Mouse (Mus musculus) spleen, adult 18-20 months (tissue): Measurements from ENCODE around the gene Wnt9b.
"Not testable (repeated sequence)": the region's sequence is repeated elsewhere in the genome, so short reads cannot be mapped to it uniquely, and the experiment has no call there.

ENCODE experiments used
- DNase-seq, 2 experiments: peaks; one replicate each; pipeline ENCODE4 v3.0.0; 2022; ENCODE audit warnings: mixed read lengths in 2 of 2

Gene Wnt9b

DNA sequence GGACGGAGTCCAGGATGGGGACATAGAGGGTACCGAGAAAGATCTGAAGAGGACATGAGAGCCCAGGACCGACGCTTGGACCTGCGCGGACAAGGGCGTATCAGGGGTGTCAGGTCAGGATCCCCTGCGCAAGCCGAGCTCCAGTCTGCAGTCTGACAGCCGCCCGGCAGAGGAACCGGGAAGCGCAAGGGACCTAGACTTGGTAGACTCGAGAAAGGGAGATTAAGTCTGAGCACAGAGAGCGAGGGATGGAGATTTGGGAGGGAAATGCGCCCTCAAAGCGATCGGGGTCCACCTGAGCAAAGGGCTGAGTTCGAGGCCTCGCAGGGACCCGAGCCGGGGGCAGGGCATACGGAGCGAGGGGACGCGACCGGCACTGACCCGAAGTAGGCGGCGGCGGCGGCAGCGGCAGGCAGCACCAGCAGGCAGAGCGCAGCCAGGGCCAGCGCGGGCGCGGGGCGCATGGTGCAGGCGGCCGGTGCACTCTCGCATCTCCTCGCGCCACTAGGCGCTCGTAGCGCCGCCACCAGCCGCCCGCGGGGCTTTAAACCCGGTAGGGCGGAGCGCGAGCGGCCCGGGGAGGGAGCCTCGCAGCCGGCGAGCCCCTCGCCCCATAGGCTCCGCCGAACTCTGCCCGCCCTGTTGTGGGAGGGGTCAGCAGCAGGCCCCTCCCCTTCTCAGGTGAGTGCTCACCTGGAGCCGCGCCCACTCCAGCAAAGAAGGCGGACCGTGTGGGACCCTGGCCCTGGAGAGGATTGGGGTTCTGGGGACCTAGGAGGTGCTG lies at the start of gene Wnt9b:
TSS of gene Wnt9b (minus strand) at position 516 of the 784 bp plus-strand sequence.
- no peak for DNase-seq

DNA sequence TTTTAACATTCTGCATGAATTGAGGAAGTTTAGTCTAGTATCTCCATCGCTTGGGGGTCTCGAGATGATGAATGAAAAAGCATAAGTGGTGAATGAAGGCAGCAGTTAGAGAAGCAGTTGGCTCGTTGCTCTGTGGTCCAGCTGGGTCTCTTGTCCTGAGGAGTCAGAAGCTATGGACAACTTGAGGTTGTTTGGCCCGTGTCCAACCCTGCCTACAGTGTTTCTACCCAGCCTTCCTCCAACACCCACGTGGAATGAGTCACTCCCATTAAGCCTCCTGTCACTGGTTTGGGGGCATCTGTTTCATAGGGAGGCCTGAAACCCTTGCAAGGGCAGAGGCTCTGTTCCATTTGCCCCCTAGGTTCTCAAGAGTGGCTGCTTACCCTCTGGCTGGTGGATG lies 40.3 kb upstream of the Wnt9b start:
- DNase-seq: no peak

DNA sequence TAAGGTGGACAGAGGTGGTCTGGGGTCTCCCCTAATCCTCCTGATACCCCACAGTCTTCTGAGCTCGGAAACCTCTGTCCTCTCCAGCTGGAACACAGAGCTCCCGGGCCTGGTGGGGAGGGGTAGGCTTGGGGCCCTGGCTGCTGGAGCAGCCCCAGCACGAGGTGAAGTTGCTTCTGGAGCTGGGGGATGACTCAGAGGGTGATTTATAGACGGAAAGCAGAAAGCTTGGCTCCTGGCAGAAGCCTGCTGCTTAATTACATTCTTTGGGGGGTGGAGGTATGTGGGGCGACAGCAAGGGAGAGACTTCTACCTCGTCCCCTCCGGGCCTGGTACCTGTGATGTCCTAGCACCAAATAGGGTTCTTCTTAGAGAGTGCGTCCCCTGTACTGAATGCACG lies 30.5 kb upstream of the Wnt9b start:
- no peak for DNase-seq

DNA sequence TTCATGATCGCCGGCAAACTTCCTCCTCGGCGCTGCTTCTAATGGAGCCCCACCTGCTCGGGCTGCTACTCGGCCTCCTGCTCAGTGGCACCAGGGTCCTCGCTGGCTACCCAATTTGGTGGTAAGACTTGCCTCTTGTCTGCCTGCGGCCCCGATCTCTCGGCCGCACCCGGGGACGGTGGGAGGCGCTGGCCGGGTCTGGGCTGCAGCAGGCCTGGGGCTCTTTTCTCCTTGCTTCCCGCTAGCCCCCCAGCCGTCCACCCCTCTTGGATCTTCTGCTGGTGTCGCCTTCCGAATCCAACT lies 24.6 kb upstream of the Wnt9b start:
- no peak for DNase-seq

DNA sequence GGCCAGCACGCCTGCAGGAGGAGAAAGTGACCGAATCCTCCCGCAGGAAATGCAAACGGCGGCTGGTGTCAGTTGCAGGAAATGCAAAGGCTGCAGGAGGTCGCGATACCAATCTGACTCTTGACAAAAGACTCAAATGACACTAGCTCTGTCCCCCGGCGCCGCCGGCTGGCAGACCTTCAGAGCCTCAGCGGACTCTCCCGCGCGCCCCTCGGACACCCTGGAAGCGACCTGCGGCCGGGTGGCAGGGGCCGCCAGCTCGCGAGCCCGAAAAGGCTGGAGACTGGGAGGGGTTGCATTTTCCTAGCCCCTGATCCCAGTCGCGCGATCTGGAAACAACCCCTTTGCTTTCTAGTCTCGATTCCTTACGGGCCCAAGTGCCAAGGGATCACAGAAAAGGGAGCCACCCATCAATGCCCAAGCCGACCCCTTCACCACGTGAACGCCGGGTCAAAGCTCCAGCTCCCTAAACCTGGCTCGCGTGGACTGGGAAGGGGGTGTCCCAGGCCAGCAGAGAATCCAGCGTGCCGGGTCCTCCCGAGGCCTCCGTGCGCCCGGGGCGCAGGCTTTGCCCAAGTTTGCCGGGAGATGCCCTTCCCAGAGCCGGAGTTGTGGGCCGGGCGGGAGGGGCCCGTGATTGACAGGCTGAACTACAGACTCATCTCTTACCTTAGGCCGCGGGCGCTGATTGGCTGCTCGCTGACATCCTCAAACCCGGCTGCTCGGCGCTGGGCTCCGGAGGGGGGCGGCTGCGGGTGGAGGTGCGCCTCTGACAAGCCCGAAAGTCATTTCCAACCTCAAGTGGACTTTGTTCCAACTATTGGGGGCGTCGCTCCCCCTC lies 24.0 kb upstream of the Wnt9b start, which contains the start of gene Wnt3:
TSS of gene Wnt3 (plus strand) at position 764 of the 841 bp plus-strand sequence.
- no peak for DNase-seq

DNA sequence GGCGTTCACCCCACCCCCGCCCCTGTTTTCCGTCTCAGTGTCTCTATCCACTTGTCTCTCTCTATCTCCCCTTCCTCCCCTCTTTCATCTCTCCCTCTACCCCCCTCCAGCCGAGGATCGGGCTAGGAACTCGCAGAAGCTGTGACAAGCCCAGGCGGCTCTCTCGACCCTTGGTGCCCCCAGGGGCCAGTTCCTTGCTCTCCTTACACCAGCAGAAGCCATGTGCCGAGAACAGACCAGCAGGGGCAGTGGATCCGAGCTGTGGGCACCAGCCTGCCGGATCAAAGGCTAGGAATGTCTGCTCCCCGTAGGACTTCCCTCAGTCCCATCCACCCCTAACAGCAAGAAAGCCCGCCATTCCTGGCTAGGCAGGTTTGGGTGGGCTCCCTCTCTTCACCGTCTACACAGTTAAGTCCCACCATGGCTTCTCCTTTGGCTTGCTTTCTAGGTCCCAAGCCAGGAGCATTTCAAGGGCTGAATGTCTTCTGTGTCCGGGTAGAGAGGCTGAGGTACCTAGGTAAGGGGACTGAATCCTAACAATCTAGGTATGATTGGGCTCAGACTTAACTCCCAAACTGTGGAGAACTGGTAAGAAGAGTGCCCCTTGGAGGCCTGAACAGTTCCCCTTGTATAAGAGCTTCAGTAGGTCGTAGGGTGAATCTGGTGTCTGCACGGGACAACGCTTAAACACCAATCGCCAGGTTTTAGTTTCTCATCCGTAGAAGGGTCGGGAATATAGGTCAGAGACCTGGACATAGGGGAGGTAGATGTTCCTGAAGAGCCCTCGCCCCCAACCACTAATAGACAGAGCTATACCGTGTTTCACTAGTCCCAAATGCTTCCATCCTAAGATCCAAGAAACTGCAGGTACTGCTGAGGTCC lies 23.1 kb upstream of the Wnt9b start:
- DNase-seq: no peak

DNA sequence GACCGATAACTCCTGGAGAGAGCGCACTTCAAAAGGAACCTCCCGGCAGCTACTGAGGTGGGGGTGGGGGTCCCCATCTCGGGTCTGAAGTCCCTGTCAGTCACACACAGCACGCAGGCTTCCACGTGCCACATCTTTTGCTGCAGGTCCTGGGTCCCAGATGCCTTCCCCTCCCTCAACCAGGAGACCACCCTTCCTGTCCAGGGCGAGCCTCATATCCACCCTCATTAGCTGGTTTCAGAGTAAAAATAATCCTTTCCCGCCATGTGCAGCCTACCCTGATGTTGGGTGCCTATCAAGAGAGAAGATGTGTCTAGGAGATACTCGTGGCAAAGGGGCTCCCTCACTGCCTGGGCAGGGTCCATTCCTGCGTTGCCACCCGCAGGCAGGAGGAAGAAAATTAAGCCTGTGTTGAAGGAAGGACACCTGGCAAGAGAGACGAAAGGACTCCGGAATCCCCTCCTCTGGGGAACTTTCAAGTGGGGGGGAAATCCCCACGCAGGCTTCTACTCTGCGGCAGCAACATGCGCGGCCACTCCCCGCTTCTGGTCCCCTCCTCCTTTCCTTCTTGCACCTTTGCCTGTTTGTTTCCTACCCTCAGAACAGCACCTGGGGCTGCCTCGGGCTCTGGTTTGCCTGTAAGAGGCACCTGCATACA lies 21.7 kb upstream of the Wnt9b start:
- no peak for DNase-seq

DNA sequence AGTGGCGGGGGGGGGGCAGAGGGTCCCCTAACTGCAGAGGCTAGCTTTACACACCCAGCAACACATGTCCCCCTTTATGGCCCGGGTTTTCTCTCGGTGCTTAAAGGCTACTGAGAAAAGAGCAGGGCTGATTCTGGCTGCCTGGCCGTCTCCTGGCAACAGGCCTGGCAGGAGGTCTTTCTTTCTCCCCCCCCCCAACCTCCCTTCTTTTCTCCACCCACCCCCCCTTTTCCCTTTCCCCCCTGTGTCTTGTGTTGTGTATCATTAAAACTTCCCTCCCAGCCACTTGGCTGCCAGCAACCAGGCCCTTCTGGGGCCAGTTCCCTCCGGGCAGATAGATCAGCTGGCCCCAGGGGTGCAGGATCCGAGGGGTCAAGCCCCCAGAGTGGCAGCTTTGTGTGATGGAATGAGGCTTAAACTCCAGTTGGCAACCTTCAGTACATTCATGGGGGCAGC lies 16.0 kb upstream of the Wnt9b start:
- no peak for DNase-seq

DNA sequence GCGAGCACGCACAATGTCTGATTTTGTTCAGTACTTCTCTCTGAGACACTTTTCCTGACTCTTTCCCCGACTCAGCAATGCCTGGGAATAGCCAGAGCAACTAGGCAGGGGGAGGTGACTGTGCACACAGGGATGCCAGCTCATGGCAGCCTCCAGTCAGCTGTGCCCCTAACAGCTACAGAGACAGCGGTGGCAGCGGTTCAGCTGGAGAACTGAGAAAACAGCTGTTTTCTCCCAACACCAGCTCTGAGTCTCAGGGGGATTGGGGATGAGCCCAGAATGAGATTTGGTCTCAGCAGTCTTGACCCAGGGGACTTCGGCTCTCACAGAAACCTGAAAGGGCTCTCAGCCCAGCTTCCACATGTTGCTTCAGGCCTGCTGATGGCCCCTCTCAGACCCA lies 15.0 kb upstream of the Wnt9b start:
- DNase-seq: no peak

DNA sequence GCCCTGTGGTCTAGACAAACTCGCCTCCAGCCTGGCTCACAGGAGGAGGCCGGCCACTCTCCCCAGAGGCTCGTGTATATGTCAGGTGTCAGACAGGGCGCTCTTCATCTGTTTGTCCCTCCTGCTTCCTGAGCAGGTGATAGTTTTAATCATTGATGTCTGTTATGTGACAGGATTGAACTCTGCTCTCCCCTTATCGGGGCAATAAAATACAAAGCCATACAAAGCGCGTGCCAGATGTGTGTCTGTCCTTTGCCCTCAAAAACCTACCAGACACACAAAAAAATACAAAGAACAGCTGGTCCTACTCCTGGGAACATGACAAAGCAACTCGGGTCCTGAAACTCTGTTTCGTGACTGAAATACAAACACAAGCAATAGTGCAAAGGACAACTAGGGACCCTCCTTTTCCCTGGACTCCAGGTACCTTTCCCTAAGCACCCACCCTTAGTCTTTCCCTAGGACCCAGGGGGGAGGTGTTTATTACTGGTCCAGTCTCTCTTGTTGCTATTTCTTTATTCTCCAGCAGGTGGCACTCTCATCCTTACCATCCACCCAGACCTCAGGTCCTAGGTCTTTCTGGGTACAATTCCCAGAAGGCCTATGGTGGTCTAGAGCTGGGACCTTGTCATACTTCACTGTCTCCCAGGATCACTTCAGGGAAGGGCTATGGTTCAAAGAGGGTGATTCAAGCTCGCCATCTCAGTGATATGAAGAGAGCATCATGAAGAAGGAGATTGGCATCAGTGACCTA lies 14.0 kb upstream of the Wnt9b start:
- DNase-seq: no peak

DNA sequence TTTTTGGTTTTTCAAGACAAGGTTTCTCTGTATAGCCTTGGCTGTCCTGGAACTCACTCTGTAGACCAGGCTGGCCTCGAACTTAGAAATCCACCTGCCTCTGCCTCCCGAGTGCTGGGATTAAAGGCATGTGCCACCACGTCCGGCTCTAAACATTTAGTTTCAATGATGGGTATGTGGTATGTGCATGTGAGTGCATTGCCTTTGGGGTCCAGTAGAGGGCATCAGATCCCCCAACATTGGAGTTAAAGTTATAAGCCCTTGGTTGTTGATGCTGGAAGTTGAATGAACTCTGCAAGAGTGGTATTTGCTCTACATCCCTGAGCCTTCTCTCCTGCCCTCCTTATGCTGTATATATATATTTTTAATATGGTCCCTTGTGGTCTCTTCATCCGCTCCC lies 11.3 kb upstream of the Wnt9b start:
- DNase-seq: not testable (repeated sequence)

DNA sequence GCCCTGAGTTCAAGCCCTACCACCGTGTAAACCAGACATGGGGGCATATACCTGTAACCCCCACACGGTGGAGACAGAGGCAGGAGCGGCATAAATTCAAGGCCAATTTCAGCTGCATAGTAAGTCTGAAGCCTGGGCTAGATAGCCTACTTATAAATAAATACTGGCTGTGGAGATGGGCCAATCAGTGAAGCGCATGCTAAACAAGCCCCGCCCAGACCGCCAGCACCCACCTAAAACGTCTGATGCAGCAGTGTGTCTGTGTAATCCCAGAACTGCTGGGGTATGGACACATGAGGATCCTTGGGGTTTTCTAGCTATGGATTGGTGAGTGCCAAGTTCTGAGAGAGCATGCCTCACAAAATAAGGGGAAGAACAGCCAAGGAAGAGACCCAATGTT lies 10.5 kb upstream of the Wnt9b start:
- no peak for DNase-seq

DNA sequence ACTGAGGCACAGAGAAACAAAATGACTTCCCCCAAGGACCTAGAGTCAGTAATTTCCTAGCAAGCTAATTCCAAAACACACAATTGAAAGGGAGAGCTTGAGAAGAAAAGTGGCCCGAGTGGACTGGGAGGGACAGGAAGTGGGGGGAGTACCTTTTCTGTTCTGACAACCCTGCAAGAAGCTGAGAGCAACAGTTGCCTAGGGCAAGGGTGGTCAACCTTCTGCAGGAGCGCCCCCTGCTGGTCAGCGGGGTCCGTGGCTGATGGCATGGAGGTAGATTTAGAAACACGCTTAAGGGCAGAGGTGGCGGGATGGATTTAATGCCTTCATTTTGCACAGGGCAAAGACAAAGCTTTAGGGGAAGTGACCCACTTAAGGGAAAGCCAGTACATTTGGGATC lies 9.1 kb upstream of the Wnt9b start:
- DNase-seq: peak; percentile 15 to 67

DNA sequence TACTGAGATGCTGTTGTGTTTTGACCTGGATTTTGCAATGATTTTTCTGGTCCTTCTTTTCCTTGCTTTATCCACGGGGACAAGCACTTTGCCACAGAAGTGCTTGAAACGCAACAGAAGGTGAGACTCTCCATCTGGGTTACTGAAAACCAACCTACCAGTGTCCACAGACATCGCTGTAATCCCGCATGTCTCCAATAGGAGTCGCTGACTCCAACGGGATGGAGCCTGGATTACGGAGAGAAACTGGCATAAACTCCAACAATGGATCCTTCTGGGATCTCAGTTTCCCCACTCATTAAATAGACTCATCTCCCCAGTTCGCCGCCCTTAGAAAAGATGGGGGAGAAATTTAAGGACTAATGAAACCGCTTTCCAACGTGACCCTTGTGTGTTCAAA lies 8.4 kb upstream of the Wnt9b start:
- DNase-seq: no peak

DNA sequence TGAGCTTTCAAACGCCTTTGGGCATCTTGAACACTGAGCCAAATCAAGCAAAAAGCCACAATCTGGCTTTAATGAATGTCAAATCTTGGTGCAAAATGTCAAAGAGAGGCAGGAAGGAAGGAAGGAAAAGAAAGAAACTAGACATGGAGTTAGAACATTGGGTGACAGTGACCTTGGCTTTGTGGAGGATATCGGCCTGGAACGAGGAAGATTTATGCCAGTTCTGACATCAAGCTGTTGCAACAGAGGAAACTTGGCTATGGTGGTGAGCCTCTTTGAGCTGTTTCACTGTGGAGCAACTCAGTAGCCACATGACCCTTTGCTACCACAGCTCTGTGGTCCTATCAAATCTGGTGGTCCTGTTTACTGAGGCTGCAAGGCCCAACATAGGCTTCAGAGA lies 991 bp upstream of the Wnt9b start:
- no peak for DNase-seq

DNA sequence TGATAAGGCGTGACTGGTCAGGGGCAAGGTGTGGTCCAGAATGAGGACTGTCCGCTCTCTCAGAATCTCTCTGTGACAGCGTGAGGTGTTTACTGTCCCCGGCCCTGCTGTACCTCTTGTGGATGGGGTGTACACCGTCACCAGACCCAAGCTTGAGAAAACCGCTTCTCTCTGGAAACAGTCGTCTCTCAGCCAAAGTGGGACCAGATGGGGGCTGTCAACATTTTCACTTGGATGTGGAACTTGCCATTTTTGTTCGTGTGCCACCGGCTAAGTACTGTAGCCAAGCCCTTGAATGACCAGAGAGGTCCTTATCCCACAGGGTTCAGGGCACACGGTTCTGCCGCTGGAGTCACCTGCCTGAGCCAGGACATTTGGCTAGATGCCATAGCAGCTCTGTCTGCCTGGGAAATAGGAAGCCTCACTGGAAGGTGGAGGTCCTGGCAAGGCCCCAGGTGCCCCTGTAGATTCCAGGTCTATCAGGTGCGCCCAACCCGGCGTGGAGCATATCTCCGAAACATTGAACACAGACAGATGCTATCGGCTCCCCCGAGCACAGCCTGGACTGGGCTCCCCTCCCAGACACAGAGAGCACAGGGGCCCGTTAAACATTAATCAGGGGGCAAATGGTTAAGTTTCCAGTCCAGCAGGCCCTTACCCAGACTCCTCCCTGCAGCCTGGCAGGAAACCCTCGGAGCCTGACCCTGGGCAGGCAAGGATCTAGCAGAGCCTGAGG lies 14.4 kb downstream of the Wnt9b start:
- no peak for DNase-seq

DNA sequence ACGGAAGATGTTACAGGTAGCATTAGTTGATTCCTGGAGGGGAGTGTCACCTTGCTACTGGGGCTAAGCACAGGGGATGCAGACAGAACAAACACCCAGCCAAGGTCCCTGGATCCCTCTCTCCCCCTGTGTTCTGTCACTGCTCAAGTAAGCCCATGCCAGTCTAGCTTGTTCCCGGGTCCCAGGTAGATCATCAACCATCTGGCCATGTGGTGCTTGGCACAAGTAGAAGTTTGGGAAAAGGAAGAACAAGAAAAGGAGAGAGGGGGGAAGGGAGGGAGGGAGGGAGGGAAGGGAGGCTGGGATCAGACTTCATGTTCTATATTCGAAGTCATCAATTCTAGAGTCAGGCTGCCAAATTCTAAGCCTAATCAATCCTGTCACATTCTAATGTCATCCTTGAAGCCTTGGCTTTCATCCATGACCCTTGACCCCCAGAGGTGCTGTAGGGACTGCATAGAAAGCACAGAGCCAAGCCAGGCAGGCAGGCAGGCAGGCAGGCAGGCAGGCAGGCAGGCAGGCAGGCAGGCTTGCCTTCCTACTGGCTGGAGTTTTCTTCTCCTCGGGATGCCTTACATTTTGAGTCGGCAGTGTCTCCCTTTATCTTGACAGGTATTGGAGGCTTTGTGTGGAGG lies 15.1 kb downstream of the Wnt9b start:
- no peak for DNase-seq

DNA sequence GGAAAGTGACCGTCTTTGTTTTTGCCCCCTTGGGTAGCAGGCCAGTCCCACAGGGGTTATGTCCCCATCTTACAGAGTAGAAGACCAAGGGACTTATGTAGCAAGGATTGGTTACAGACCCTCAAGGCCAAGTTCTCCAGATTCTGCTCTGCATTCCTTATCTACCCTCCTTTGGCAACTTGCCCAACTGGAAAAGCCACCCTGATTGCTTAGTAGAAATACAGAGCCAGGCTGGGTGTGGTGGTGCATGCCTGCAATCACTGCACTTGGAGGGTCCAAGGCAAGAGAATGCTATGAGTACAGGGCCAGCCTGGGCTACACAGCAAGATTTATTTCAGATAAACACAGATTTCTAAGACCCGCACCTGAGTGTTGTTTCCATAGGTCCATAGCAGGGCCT lies 15.7 kb downstream of the Wnt9b start:
- DNase-seq: no peak

DNA sequence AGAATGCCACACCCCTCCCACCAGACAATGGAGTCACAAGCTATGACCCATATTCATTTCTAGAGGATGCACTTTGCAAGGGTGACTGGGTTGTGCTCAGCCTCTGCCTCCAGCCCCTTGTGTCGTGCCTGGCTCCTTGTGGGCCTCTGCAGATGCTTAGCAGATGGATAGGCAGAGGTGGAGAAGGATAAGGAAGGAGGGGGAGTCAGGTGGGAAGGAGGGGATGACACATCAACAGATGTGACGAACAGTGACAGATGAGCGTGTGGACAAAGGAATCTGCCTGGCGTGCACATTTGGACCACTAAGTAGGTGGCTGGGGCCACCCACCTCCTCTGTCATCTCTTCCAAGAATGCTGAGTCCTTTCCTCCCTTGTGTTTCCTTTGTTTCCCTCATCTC lies 16.6 kb downstream of the Wnt9b start:
- DNase-seq: no peak

DNA sequence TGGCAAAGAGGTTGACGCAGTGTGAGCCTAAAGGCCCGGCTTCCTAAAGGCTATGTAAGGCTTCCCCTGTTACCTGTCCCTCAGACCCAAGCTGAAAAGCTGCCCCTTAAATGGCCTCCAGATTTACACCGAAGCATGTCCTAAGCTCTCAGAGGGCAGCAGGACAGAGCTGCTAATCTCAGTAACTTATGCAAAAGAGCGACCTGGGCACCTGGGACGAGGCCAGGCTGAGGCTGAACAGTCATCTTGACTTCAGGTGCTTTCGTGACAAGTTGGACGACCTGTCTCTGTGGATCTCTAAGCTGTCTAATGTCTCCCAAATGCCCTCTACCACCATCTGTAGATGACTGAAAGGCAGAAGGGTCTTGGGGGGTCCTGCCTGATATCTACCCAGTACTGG lies 17.3 kb downstream of the Wnt9b start:
- DNase-seq: no peak

DNA sequence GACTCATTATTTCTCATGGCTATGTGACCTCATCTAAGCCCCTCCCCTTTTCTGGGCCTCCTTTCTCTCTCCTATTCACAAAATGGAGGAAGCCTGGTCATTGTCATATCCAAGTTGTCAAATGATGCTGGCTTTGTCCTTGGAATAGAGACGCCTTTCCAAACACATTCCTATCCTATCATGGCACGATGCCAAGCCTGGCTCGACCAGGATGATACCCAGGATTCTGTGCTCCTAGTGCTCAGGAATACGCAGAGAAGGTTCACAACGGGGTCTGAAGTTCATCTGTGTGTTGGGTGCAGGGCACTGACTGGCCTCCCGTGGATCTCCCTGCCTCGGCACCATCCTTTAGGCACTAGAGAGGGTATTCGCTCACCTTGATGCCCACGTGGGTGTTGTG lies 18.0 kb downstream of the Wnt9b start:
- no peak for DNase-seq
